Mouse (Mus musculus) heart, postnatal 0 days (tissue): Measurements from ENCODE around the gene Atp6v1g1.

Experiments
- CTCF ChIP-seq: IDR thresholded peaks from 2 replicates; pipeline ENCODE4 v1.5.1; 2016; ENCODE audit warnings: antibody characterized with exemption, control low read depth, low read depth
- EP300 ChIP-seq: IDR thresholded peaks from 2 replicates; pipeline ENCODE4 v1.6.1; 2016; ENCODE audit warnings: antibody characterized with exemption, low read depth

DNA sequence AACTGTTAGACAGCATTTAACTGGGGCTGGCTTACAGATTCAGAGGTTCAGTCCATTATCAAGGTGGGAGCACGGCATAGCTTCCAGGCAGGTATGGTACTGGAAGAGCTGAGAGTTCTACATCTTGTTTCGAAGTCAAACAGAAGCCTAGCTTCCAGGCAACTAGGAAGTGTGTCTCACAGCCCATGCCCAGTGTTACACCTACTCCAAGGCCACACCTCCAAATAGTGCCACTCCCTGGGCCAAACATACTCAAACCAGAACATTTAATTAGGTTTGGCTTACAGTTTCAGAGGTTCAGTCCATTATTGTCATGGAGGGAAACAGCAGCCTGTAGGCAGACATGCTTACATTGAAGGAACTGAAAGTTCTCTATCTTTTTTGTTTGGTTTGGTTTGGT, 10.5 kb downstream of the Atp6v1g1 start:
- TF ChIP-seq CTCF (no peak), EP300 (no peak)
